Mouse (Mus musculus) ES-E14 (cell line): Measurements from ENCODE around the gene Kif26b.

Source experiments
- CHD2 ChIP-seq: IDR thresholded peaks from 2 replicates; pipeline ENCODE4 v1.6.1; 2014; ENCODE audit warnings: mild to moderate bottlenecking, low read depth, low read length, inconsistent platforms
- ZC3H11A ChIP-seq: IDR thresholded peaks from 2 replicates; pipeline ENCODE4 v1.6.1; 2012; ENCODE audit warnings: low read depth, mild to moderate bottlenecking, inconsistent platforms, low read length, borderline replicate concordance

DNA sequence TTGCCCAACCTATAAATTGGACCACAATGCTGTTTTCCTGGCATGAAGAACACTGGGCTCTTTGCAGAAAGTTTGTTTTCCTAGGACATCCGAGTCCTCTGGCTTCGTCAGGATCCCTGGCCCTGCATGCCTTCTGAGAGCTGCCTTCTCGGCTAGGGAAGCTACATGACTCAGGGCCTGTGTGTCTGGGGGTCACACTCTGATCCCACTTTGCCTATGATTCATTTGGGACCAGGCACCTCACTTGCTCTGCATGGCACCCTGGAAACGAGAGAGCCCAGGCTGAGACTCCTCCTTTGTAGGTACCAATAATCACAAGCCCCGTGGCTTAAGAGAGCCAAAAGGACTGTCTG, 43.1 kb upstream of the Kif26b start:
- TF ChIP-seq CHD2: no peak
- no peak for TF ChIP-seq ZC3H11A
